Mouse (Mus musculus): Measurements from ENCODE around the gene Srcap. TPM values are rescaled to one million over a fixed set of nuclear protein-coding genes. Genes with fewer than 3 reads are reported as not detected.
"Not testable (repeated sequence)": the region's sequence is repeated elsewhere in the genome, so short reads cannot be mapped to it uniquely, and the experiment has no call there.

Srcap gene
- total RNA-seq (2022) = 100 to 1,000 TPM; 118 to 139 (median 120) TPM

DNA sequence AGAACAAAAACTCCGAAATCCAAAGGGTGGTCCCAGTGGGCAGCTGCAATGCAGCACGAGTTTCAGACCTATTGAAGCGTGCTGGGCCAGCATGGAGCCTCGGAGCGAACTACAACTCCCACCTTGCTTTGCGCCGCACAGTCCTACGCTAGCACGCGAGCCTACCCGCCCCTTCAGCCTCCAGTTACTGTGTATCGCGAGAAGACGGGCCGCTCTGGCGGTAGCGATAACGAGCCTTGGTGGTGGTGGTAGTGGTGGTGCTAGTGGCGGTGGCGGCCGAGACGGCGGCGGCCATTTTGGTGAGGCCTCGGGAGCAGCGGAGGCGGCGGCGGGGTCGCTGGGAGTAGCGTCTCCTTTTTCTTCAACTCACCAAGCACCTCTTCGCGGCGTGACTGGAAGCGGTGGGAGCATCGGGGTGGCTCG, at the start of gene Srcap:
TSS of gene Srcap (plus strand) at position 176 of the 423 bp plus-strand sequence.
- DNase-seq (ENCODE audit: low spot score in 2 of 2) = peak; percentile 96

GRCm38 (mm10) chr7:127465191-127465590, 46.6 kb upstream of the Srcap start:
- no peak for DNase-seq (ENCODE audit: low spot score in 2 of 2)

- not testable (repeated sequence) for DNase-seq (ENCODE audit: low spot score in 2 of 2)
These were observed 46.1 kb upstream of the Srcap start for GRCm38 (mm10) chr7:127465670-127466069.

DNA sequence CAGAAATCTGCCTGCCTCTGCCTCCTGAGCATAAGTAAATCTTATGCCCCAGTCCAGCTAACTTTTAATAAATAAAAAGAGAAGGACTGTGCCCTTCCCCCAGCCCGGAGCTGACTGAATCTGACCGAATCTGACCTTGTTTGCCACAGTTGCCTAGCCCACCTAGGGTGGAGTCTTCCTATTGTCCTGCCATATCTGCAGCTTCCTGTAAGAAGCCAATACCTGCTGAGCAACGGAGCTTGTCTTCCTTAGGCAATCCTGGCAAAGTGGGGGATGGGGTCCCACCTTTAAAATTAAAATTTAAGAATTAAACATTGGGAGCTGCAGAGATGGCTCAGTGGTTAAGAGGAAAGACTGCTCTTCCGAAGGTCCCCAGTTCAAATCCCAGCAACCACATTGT, 45.2 kb upstream of the Srcap start:
- DNase-seq (ENCODE audit: low spot score in 2 of 2) = no peak

- DNase-seq (ENCODE audit: low spot score in 2 of 2) = no peak
These were observed 41.6 kb upstream of the Srcap start for GRCm38 (mm10) chr7:127470011-127470715.

GRCm38 (mm10) chr7:127470743-127471645, 40.8 kb upstream of the Srcap start:
- peak; percentile 93 to 96 for DNase-seq (ENCODE audit: low spot score in 2 of 2)

DNA sequence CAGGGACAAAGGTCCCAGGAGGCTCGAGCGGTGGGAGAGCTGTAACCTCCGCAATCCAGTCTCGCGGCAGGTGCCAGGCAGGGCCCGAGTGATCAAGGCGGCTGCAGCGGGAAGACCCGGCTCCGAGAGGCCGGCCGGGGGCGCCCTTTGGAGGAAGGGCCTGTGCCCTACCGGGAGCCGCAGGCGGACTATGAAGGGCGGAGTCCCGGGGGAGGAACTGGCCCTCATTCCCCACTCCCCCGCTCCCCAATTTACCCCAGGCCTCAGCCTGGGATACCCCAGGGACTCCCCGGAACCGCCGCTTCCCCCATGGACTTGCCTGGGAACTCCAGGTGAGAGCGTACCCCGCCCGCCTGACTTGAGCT, 40.2 kb upstream of the Srcap start:
- DNase-seq (ENCODE audit: low spot score in 2 of 2) = no peak

- no peak for DNase-seq (ENCODE audit: low spot score in 2 of 2)
These were observed 39.7 kb upstream of the Srcap start for GRCm38 (mm10) chr7:127472060-127472459.

DNA sequence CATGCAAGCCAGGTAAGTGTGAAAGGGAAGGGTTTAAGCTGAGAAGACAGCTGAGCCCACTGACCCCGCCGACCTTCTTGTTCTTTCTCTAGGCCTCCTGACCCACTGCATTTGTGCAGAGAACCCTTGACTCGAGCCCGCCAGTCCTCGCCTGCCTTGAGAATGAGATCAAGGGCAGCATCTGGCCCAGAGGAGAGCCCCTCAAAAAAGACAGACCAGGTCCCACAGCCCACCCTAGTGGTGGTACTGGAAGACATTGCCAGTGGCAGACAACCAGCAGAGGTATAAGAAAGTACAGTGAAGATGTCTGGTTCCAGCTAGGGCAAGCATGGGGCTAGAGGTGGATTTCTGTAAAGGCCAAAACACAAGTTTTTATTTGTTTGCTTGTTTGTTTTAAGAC, 38.1 kb upstream of the Srcap start:
- DNase-seq (ENCODE audit: low spot score in 2 of 2) = no peak

DNA sequence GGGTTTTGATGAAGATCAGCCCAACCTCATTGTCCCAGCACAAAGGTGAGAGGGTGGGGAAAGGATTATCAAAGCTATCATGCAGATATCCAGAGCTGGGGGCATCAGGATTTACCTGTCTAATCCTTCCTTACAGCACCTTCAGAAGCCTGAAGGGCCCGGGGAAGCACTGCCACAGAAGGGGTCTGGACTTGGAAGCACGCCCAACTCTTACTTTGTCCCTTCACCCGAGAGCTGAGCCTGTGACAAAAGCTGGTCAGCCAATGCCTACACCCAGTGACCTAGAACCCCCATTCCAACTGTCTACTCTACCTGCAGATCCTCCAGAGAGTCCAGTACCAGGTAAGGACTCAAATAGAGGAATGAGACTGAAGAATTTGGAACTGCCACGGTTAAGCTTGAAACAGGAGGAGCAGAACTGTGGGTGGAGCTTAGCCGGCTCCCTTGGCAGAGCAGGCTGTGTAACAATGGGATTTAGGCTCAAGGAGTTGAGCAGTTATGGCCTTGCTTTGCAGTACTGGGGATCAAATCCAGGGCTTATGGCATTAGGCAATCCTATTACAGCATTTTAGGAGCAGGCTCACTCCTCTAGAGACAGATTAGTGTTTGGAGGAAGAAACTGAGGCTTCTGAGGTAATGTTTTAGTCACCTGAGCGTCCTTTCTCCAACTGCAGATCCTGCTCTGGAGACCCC, 37.3 kb upstream of the Srcap start:
- no peak for DNase-seq (ENCODE audit: low spot score in 2 of 2)

DNA sequence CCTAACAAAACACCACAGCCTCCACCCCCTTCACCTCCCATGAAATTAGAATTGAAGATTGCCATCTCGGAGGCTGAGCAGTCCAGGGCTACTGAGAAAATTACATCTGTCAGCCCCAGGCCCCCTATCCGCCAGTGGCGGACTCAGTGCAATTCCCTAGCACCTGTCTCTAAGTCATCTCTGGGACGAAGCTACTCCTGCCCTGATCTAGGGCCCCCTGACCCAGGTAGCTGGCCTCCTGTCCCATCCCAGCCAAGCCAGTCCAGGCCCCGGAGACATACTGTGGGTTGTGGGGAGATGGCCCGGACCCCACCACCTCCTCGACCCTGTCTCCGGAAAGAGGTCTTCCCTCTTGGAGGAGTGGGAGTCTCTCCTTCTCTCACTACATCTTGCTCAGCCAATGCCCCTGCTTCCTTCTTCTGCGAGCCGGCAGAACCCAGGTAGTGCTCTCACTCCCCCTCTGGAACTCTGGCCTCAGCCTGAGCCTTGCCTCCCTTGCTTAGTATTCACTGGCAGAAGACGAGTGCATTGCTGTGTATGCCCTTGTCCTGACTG, 36.5 kb upstream of the Srcap start:
- no peak for DNase-seq (ENCODE audit: low spot score in 2 of 2)

GRCm38 (mm10) chr7:127476336-127476735, 35.4 kb upstream of the Srcap start:
- DNase-seq (ENCODE audit: low spot score in 2 of 2) = no peak

- no peak for DNase-seq (ENCODE audit: low spot score in 2 of 2)
These were observed 34.9 kb upstream of the Srcap start for GRCm38 (mm10) chr7:127476855-127477254.

- peak; percentile 99 to 100 for DNase-seq (ENCODE audit: low spot score in 2 of 2)
These were observed 33.8 kb upstream of the Srcap start for GRCm38 (mm10) chr7:127477687-127478634.

- DNase-seq (ENCODE audit: low spot score in 2 of 2) = peak; percentile 92 to 96
These were observed 33.0 kb upstream of the Srcap start, which contains the start of gene Fbrs for GRCm38 (mm10) chr7:127478635-127479317. Gene Fbrs, plus strand, starts transcription at chr7:127479199.

DNA sequence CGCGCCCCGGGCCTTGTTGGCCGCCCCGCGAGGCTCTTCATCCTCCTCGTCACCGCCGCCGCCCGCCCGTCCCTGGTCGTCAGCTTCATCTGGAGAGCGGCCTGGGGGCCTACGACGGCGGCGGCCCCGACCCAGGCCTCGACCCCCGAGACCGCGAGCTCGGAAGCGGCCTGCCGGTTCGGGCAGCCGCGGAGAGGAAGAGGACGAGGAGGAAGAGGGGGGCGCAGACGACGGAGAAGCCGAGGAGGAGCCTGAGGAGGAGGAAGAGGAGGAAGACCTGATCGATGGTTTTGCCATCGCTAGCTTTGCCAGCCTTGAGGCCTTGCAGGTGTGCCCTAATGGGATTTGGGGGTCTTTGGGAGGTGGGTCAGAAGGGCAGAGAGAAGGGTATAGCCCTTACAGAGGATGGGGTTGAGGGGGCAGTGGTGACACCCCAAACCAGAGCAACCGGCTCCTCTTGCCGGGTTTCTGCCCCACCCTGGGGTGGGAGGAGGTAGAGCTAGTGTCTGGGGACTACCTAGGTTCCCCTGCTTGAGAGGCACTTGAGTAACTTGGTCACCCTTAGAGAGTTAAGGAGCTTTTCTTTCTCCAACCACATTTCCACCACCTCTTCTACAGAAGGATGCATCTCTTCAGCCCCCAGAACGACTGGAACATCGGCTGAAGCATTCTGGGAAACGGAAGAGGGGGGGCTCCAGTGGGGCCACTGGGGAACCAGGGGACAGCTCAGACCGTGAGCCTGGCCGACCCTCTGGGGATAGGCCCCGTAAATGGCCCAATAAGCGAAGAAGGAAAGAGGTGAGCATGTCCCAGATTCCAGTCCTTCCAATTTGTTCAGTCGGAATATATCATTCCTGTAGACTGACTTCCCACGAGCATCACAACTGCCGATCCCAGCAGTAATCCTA, 32.2 kb upstream of the Srcap start:
- DNase-seq (ENCODE audit: low spot score in 2 of 2) = no peak

- DNase-seq (ENCODE audit: low spot score in 2 of 2) = no peak
These were observed 31.5 kb upstream of the Srcap start for GRCm38 (mm10) chr7:127480321-127480720.

DNA sequence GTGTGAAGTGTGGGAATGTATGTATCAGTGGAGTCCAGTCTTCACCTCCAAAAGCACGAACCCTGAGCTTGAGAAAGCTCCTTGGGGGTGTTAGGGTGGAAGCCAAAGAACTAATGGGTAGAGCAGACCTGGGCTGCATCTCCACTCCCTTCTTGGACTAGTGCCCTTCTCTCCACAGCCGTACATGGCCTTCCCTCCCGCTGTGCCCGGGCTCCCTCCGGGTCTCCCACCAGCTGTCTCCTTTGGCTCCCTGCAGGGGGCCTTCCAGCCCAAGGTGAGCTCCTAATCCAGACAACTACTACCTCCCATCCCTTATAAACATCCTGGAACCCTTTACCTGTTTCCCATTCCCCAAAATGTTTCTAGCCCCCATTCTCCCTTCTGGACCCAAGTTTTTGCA, 26.4 kb upstream of the Srcap start:
- no peak for DNase-seq (ENCODE audit: low spot score in 2 of 2)

GRCm38 (mm10) chr7:127488364-127488763, 23.4 kb upstream of the Srcap start:
- DNase-seq (ENCODE audit: low spot score in 2 of 2) = not testable (repeated sequence)

Measured in layer of hippocampus, adult 8-10 months (tissue).